Mouse (Mus musculus): Measurements from ENCODE around the gene Mrgpra6. TPM values are rescaled to one million over a fixed set of nuclear protein-coding genes. Genes with fewer than 3 reads are reported as not detected.

The Mrgpra6 gene
- polyA plus RNA-seq, 1 experiment = not detected

DNA sequence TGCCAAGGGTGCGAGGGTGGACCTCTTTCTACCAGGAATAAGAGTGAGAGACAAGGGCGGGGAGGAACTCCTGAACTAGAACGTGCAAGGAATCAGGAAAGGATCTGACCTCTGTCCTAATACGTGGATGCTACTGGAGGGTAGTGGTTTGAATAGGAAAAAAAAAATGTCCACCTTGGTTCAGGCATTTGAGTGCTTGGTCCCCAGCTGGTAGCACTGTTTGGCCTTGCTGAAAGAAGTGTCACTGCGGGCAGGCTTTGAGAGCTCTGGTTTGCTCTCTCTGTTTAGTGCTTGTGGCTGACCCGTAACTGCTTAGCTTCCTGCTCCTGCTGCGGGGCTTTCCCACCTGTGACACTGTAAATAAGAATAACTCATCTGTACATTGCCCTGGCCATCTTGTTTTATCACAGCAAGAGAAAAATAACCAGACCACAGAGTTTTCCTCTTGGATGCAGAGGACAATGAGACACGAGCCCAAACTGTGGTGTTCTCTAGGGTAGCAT, 64.8 kb downstream of the Mrgpra6 start:
- no peaks in the 10 kb centered on the region for H3K4me1 ChIP-seq (ENCODE audit: control insufficient read depth, insufficient read depth, low read length)
- no peaks in the 10 kb centered on the region for H3K36me3 ChIP-seq (ENCODE audit: control insufficient read depth, insufficient read depth, low read length)
- H3K4me3 ChIP-seq (ENCODE audit: control insufficient read depth, low read depth, low read length) = no peak overlapping the region
- H3K27me3 ChIP-seq (ENCODE audit: control insufficient read depth, insufficient read depth, low read length) = no peaks in the 10 kb centered on the region
- no peak overlapping the region for H3K27ac ChIP-seq (ENCODE audit: control insufficient read depth, insufficient read depth, low read depth, low read length)
- no peak for TF ChIP-seq CTCF (IDR thresholded peaks at IDR 0.05; ENCODE audit: control insufficient read depth, insufficient read depth, insufficient replicate concordance, low read depth, low read length)
- TF ChIP-seq POLR2A (IDR thresholded peaks at IDR 0.05; ENCODE audit: control insufficient read depth, low read depth, low read length) = no peak

Other genes with a start within 250 kb of the Mrgpra6 start
- gene Uevld, start 246.4 kb downstream of the Mrgpra6 start, polyA plus RNA-seq (2012; rRNA removed) = 2.4 and 2.9 TPM in 2 replicates
- 1,349 and 1,518 TPM in 2 replicates for gene Gm9999, start 221.3 kb downstream of the Mrgpra6 start, polyA plus RNA-seq (2012; rRNA removed)
- gene Spty2d1, start 196.5 kb downstream of the Mrgpra6 start, polyA plus RNA-seq (2012; rRNA removed) = 3.3 and 3.4 TPM in 2 replicates
- gene Tmem86a, start 154.3 kb downstream of the Mrgpra6 start, polyA plus RNA-seq (2012; rRNA removed) = 37.3 and 42.8 TPM in 2 replicates
- 0.06 and 0.23 TPM in 2 replicates for gene Ptpn5, start 71.2 kb downstream of the Mrgpra6 start, polyA plus RNA-seq (2012; rRNA removed)
- not detected in 2 replicates for gene Mrgpra9, start 47.9 kb upstream of the Mrgpra6 start, polyA plus RNA-seq (2012; rRNA removed)
- gene Mrgpra1, start 149.3 kb upstream of the Mrgpra6 start, polyA plus RNA-seq (2012; rRNA removed) = not detected in 2 replicates
- 0.23 TPM in 1 of 2 replicates, not detected in the other for gene Mrgpra2a, start 247.2 kb upstream of the Mrgpra6 start, polyA plus RNA-seq (2012; rRNA removed)